Mouse (Mus musculus) lung, postnatal 14 days (tissue): Measurements from ENCODE around the gene F12.

Source experiments
- DNase-seq: peaks from one replicate; pipeline ENCODE4 v3.0.0; 2021

Gene F12

DNA sequence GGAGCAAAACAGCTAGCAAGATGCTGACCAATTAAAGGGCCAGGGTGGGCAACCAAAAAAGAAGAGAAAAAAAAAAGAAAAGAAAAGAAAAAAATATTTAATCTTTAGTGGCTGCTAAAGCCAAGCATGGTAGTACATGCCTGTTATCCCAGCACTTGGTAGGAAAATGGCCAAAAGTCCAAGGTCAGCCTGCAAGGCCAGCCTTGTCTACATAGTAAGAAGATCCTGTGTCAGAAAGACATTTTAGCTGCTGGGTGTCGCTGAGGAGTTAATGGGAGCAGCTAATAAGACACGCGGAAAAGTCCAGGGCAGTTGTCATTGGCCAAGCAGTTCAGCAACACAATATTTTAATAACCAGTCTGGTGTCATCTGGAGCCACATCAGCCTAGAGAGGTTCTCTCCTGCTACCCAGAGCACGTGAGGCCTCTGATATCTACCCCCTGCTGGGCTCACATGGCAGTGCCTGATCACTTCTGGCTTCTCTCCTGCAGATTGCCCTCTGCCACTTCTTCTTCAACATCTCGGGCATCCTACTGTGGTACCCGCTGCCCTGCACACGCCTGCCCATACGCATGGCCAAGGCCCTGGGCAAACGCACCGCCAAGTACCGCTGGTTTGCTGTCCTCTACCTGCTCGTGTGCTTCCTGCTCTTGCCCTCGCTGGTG is 13.8 kb downstream of the F12 start:
- no peak for DNase-seq

- DNase-seq, result no peak
Measured at GRCm38 (mm10) chr13:55411826-55412225, 14.8 kb downstream of the F12 start.

DNA sequence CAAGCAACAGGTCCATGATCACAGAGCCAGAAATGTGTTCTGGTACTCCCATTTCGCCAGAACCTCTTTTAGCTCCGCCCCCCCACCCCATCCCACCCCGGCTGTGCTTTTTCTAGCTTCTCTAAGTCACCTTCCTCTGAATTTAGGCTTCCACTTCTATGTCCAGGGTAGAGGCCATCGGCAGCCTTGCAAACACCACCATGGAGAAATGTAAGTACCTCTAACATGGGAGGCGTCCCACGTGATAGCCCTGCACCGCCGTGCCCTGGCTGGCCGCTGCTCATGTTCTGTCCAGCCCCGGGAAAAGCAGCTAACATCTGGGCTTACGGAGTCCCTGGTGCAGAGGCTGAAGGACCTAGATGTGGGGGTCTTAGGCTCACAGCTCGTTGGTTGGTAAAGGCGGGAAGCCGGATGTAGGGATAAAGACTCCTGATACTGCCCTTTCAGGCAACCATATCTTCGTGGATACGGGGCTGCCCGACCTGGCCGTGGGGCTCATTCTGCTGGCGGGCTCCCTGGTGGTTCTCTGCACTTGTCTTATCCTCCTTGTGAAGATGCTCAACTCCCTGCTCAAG is 18.0 kb downstream of the F12 start:
- no peak for DNase-seq

DNA sequence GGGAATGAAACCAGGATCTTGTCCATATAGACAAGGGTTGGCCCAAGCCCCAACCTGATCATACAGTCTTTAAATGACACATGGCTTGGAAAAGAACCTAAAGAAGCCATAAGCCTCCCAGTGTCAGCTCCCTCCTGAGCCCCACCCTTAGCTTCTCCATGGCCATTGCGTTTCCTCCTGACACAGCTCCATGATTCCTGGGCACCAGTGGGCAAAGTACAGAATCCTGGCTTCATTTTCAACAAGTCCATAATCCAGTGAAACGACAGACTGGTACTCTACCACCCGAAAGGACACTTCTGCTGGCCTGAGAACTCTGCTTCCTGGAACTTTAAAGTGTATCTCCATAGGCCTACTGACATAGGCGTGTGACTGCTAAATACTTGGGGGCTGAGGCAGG is 19.3 kb downstream of the F12 start:
- no peak for DNase-seq

DNA sequence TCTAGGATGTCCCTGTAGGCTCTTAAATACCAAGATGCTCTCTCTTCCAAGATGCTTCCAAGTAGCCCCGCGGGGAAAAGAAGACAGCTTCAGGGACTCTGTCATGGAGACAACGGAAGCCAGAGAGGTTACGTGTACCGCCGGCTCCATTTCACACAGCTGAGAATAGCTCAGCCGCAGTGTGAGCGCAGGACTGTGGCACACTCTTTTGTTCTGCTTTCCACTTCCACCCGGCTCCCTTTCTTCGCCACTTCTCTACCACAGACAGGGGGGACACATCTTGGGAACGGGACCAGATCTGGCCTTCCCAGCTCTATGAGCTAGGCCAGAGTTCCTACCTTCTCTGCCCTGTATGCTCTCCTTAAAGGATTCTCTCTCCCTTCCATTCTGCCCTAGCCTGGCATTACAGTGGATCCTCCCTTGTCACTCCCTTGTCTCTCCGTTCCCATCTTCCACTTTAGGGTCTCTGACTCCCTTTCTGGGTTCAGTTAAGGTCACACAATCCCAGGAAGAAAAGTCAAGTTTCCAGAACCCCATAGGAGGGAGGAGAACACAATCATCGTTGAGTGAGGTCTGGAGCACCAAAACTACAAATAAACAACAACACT is 20.7 kb downstream of the F12 start:
- no peak for DNase-seq

DNA sequence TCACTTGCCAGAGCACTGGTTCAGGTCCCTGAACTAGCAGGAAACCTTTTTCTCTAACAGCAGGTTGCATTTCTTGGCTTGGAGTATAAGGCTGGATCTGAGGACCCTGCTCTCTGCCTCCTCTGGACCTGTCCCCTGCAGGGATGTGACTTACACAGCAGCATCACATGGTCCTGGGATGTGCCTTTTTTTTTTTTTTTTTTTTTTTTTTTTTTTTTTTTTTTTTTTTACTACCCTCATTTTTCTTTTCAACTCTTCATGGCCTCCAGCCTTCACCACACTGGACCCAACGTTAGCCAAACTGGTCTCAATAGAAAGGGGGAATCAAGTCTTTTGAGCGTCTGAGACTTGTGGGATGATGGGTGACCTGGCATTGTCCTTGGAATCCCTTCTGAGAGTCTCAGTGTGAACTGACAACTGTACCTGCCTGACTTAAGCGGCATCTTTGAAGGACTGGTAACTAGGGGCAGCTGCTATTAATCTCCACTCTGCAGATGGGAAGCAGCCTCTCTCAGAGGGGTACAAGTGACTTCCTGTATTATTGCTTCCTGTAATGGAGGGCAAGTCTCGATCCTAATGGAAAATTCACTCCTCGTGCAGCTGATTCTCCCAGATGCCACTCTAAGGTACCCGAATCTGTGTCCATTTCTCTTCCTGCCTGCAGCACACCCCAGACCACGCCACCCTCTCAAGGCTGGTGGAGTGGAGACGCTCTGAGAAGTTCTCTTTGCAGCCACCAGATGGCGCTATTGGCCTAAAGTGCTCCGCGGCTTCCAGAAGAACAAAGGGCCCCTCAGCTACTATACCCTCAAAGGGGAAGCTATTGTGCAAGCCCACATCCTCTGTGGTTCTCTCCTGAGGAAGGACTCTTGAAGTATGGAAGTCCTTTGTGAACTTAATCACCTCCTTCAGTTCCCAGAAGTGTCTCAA is 21.5 kb downstream of the F12 start:
- DNase-seq, result peak; percentile 85

GRCm38 (mm10) chr13:55403935-55404852 is 22.4 kb downstream of the F12 start:
- no peak for DNase-seq

- no peak for DNase-seq
Measured at GRCm38 (mm10) chr13:55403266-55403665, 23.3 kb downstream of the F12 start.

GRCm38 (mm10) chr13:55400039-55400346 is 26.6 kb downstream of the F12 start:
- DNase-seq, result no peak

GRCm38 (mm10) chr13:55399300-55400038 is 27.1 kb downstream of the F12 start:
- DNase-seq, result no peak

GRCm38 (mm10) chr13:55398088-55398487 is 28.5 kb downstream of the F12 start, which contains the start of gene Slc34a1:
Gene Slc34a1 (plus strand): TSS chr13:55398187.
- DNase-seq, result no peak

DNA sequence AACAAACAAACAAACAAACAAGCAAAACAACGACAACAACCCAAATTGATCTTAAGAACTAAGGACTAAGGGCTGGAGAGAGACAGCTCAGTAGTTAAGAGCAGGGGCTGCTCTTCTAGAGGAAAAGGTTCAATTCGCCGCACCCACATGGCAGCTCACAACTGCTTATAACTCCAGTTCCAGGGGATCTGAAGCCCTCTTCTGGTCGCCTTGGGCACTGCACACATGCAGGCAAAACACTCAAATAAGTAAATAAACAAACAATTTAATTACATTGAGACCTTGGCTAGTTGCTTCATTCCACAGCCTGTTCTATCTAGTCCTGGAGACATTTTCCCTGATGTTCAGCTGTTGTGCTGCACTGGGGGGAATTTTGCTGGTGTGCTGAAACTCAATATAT is 33.7 kb downstream of the F12 start:
- no peak for DNase-seq

DNA sequence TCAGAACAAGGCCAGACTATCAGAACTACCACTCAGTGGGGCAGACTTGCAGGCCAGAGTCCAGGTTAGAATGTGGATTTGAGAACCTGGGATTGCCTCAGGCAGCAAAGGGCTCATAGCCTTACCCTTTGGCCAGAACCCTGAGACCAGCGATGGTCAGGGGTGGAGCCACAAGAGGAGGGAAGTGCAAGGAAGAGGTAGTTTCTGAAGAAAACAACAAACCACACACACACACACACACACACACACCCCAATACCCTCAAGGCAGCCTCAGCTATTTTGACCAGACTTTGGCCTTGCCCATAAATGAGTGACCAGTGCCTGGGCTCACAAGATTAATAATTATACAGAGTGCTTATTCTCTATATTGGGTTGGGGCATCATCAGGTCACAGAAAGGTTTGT is 35.0 kb downstream of the F12 start:
- no peak for DNase-seq

- DNase-seq, result no peak
Measured at GRCm38 (mm10) chr13:55390644-55391043, 35.9 kb downstream of the F12 start.

DNA sequence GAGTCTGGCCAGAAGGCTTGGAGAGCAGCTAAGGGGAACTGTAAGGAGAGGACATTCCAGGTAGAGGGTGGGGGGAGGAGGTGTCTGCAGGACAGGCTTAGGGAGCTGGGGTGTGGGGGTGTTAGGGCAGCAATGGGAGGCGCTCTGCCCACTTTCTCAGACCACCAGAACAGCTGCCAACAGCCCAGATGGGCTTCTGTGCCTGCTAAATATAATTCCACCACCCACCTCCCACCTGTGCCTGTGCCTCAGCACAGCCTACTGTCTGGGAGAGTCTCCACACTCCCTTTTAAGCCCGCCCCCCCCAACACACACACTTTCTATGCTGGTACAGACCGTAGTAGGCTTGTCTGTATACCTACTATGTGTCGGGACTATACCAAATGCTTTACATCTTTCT is 44.8 kb downstream of the F12 start:
- DNase-seq, result no peak

DNA sequence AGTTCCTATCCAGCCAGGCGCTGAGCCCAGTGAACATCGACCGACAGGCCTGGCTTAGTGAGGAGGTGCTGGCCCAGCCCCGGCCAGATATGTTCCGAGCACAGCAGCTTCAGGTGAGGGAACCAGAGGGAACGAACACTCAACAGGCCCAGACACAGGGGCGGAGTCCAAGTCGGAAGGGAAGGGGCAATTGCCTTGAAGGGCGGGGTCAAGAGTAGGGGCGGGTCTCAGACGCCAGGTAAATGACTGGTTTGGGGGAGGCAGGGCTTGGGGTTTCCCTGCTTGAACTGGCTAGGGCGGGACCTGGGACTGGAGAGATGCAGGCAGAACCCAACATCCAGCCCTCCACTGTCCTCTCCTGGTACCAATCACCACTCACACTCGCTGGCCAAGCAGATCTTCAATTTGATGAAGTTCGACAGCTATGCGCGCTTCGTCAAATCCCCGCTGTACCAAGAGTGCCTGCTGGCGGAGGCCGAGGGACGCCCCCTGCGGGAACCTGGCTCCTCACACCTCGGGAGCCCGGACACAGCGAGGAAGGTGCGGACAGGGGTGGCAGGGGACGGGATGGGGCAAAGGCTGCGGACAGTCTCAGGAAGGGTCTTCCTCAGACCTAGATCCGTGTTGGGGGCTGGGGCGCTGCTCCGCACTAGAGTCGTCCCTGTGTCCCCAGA is 47.5 kb downstream of the F12 start:
- no peak for DNase-seq

DNA sequence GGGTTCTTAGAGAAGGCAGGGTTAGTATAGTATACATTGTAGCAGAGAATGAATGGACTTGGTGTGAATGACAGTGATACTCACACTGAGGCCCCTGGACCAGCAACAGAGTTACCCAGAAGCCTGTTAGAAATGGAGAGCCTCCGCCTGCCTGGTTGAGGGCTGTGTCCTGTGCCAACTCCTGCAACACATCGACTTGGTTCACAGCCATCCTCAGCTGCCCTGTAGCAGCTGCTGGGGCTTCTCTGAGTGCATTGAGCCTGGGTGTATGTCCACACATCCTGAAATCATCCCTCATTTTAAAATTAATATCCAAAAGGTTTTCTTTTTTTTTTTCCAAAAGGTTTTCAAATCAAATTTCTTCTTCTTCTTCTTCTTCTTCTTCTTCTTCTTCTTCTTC is 50.7 kb downstream of the F12 start:
- DNase-seq, result no peak

- no peak for DNase-seq
Measured at GRCm38 (mm10) chr13:55374206-55374924, 52.2 kb downstream of the F12 start.

- DNase-seq, result no peak
Measured at GRCm38 (mm10) chr13:55371740-55372139, 54.9 kb downstream of the F12 start.

- DNase-seq, result no peak
Measured at GRCm38 (mm10) chr13:55371007-55371681, 55.4 kb downstream of the F12 start.
